Mouse (Mus musculus) heart, postnatal 0 days (tissue): ENCODE data around the gene Tulp2. TPM values are rescaled to one million over a fixed set of nuclear protein-coding genes. Genes with fewer than 3 reads are reported as not detected.

ENCODE experiments used
- ATAC-seq: fragments of 200-750 bp; cut with Nextera tagmentation; 2 replicates; pipeline ENCODE4 v1.8.0; 2017; ENCODE audit warnings: low read depth, moderate number of reproducible peaks, moderate library complexity; ENCODE audit not compliant: insufficient read depth
- DNase-seq: peaks from one replicate; pipeline ENCODE4 v3.0.0-alpha.2; 2016; ENCODE audit warnings: low spot score
- H3K27ac ChIP-seq: fragments of 300-500 bp; sonication (generic); 2 replicates; pipeline ENCODE4 v1.5.1; 2014; ENCODE audit warnings: low read depth, mild to moderate bottlenecking
- H3K27me3 ChIP-seq: fragments of 300-500 bp; sonication (generic); 2 replicates; pipeline ENCODE4 v1.6.1; 2014; ENCODE audit warnings: low read length, mixed read lengths; ENCODE audit not compliant: control insufficient read depth, insufficient read depth
- H3K36me3 ChIP-seq: fragments of 300-500 bp; sonication (generic); replicated peaks from 2 replicates; pipeline ENCODE4 v1.6.1; 2014; ENCODE audit warnings: low read length, mixed read lengths; ENCODE audit not compliant: control insufficient read depth, insufficient read depth
- H3K4me1 ChIP-seq: fragments of 300-500 bp; sonication (generic); 2 replicates; pipeline ENCODE4 v1.6.1; 2014; ENCODE audit warnings: antibody characterized with exemption; ENCODE audit not compliant: control insufficient read depth, insufficient read depth
- H3K4me2 ChIP-seq: fragments of 300-500 bp; sonication (generic); 2 replicates; pipeline ENCODE4 v1.6.1; 2014; ENCODE audit warnings: low read depth, mild to moderate bottlenecking, low read length, moderate library complexity
- H3K4me3 ChIP-seq: fragments of 300-500 bp; sonication (generic); 2 replicates; pipeline ENCODE4 v1.5.1; 2014; ENCODE audit warnings: low read depth, low read length
- H3K9ac ChIP-seq: fragments of 300-500 bp; sonication (generic); replicated peaks from 2 replicates; pipeline ENCODE4 v1.6.1; 2014; ENCODE audit warnings: low read depth, low read length, mixed read lengths
- H3K9me3 ChIP-seq: fragments of 300-500 bp; sonication (generic); replicated peaks from 2 replicates; pipeline ENCODE4 v1.6.1; 2016; ENCODE audit warnings: low read length; ENCODE audit not compliant: control insufficient read depth
- CTCF ChIP-seq: IDR thresholded peaks from 2 replicates; pipeline ENCODE4 v1.5.1; 2016; ENCODE audit warnings: antibody characterized with exemption, control low read depth, low read depth
- EP300 ChIP-seq: IDR thresholded peaks from 2 replicates; pipeline ENCODE4 v1.6.1; 2016; ENCODE audit warnings: antibody characterized with exemption, low read depth
- WGBS: fragments of 180-500 bp; shearing (Covaris S2); extraction: QIAGEN DNeasy Blood & Tissue Kit; methylation state at CpG from one replicate; pipeline ENCODE4 v1.1.7; 2014; 5-methylcytosine and 5-hydroxymethylcytosine counted together
- polyA plus RNA-seq: library from polyadenylated mRNA; unstranded; fragments of >200 nt; fragmentation: Nextera tagmentation; extraction: Ambion mirVana; gene quantifications from 2 replicates; pipeline ENCODE4 v1.2.1, GENCODE M21; 2015
- total RNA-seq: library from RNA; depleted of rRNA; stranded (reverse); fragments of >200 nt; gene quantifications from 2 replicates; pipeline ENCODE4 v1.2.3, GENCODE M21; 2014; ENCODE audit warnings: low replicate concordance; rRNA removed

Gene Tulp2
- not detected in 2 replicates for total RNA-seq
- 0.15 and 0.20 TPM in 2 replicates for polyA plus RNA-seq

GRCm38 (mm10) chr7:45481374-45481927 is at the start of gene Tulp2:
TSS of gene Tulp2 (plus strand) at chr7:45481877.
- DNase-seq, result peak; percentile 63
- TF ChIP-seq CTCF, result no peak
- TF ChIP-seq EP300, result no peak
- Histone ChIP-seq H3K9ac (no peak within 1 kb of the TSS), H3K4me2 (no peak within 1 kb of the TSS), H3K4me1 (no peaks in the 10 kb centered on the region), H3K9me3 (no peaks in the 10 kb centered on the region), H3K4me3 (no peak within 1 kb of the TSS), H3K27me3 (no peaks in the 10 kb centered on the region), H3K27ac (no peak within 1 kb of the TSS), H3K36me3 (no peaks in the 10 kb centered on the region)
- peak; percentile 76 for ATAC-seq
- WGBS, result 52% methylated on average over 15 of the region's 15 CpGs

- no peak for ATAC-seq
- Histone ChIP-seq H3K4me1 (peaks cover 29% of the 10 kb centered on the region), H3K4me3 (peak overlapping the region; percentile 58), H3K9me3 (no peaks in the 10 kb centered on the region), H3K36me3 (peaks cover 10% of the 10 kb centered on the region), H3K9ac (peak overlapping the region; percentile 72), H3K4me2 (peak overlapping the region; percentile 94), H3K27me3 (no peaks in the 10 kb centered on the region), H3K27ac (peak overlapping the region; percentile 91)
- no peak for DNase-seq
- whole genome bisulfite sequencing, result under 1% methylated on average over 7 of the region's 7 CpGs
- TF ChIP-seq EP300 (no peak), CTCF (no peak)
Observed at GRCm38 (mm10) chr7:45433835-45434202, 47.9 kb upstream of the Tulp2 start.

- no peaks in the 10 kb centered on the region for H3K27me3 ChIP-seq
- peak within 1 kb of the TSS; percentile 91 for H3K27ac ChIP-seq
- WGBS, result under 1% methylated on average over 45 of the region's 45 CpGs
- H3K9me3 ChIP-seq, result no peaks in the 10 kb centered on the region
- peak within 1 kb of the TSS; percentile 94 for H3K4me2 ChIP-seq
- TF ChIP-seq EP300, result peak; percentile 83
- TF ChIP-seq CTCF, result peak; percentile 98
- peaks cover 5% of the 10 kb centered on the region for H3K36me3 ChIP-seq
- peak within 1 kb of the TSS; percentile 58 for H3K4me3 ChIP-seq
- DNase-seq (peak; percentile 100), ATAC-seq (peak; percentile 96)
- H3K4me1 ChIP-seq, result peaks cover 29% of the 10 kb centered on the region
- peak within 1 kb of the TSS; percentile 75 for H3K9ac ChIP-seq
Observed at GRCm38 (mm10) chr7:45434203-45435015, 47.3 kb upstream of the Tulp2 start, which contains the start of gene Gys1. TSS of gene Gys1 (plus strand) at chr7:45434844.

GRCm38 (mm10) chr7:45435038-45435437 is 46.6 kb upstream of the Tulp2 start:
- no peaks in the 10 kb centered on the region for H3K27me3 ChIP-seq
- H3K4me2 ChIP-seq, result peak overlapping the region; percentile 76
- peak overlapping the region; percentile 77 for H3K27ac ChIP-seq
- peaks cover 29% of the 10 kb centered on the region for H3K4me1 ChIP-seq
- TF ChIP-seq CTCF (no peak), EP300 (no peak)
- H3K9me3 ChIP-seq, result no peaks in the 10 kb centered on the region
- H3K36me3 ChIP-seq, result peaks cover 7% of the 10 kb centered on the region
- H3K9ac ChIP-seq, result peak overlapping the region; percentile 75
- peak; percentile 25 for DNase-seq
- peak; percentile 2 for ATAC-seq
- H3K4me3 ChIP-seq, result peak overlapping the region; percentile 58
- WGBS, result 1% methylated on average over 16 of the region's 16 CpGs

GRCm38 (mm10) chr7:45436444-45436843 is 45.2 kb upstream of the Tulp2 start:
- H3K36me3 ChIP-seq, result peaks cover 21% of the 10 kb centered on the region
- 76% methylated on average over 5 of the region's 5 CpGs for WGBS
- H3K27me3 ChIP-seq, result no peaks in the 10 kb centered on the region
- H3K4me1 ChIP-seq, result peaks cover 29% of the 10 kb centered on the region
- no peak overlapping the region for H3K4me3 ChIP-seq
- DNase-seq, result no peak
- peak overlapping the region; percentile 76 for H3K4me2 ChIP-seq
- H3K27ac ChIP-seq, result no peak overlapping the region
- ATAC-seq, result no peak
- TF ChIP-seq EP300, result no peak
- TF ChIP-seq CTCF, result no peak
- H3K9ac ChIP-seq, result no peak overlapping the region
- no peaks in the 10 kb centered on the region for H3K9me3 ChIP-seq
